Mouse (Mus musculus) lung, adult 2 months (tissue): ENCODE data around the gene Arid5b.

Source experiments
- CTCF ChIP-seq: fragments of 200-500 bp; IDR thresholded peaks from 2 replicates; pipeline ENCODE4 v1.5.1; 2011; ENCODE audit warnings: mild to moderate bottlenecking, low read length, control low read depth; ENCODE audit not compliant: insufficient read depth
- POLR2A ChIP-seq: fragments of 200-500 bp; IDR thresholded peaks from 2 replicates; pipeline ENCODE4 v1.6.1; 2011; ENCODE audit warnings: low read depth, mild to moderate bottlenecking, control low read depth, low read length, borderline replicate concordance; ENCODE audit errors: extremely low read depth

GRCm38 (mm10) chr10:68110607-68111006, 167.9 kb downstream of the Arid5b start:
- TF ChIP-seq CTCF: no peak
- no peak for TF ChIP-seq POLR2A
